25 mouse cellular contexts compared by ENCODE assay signal in the genomic region with DNA sequence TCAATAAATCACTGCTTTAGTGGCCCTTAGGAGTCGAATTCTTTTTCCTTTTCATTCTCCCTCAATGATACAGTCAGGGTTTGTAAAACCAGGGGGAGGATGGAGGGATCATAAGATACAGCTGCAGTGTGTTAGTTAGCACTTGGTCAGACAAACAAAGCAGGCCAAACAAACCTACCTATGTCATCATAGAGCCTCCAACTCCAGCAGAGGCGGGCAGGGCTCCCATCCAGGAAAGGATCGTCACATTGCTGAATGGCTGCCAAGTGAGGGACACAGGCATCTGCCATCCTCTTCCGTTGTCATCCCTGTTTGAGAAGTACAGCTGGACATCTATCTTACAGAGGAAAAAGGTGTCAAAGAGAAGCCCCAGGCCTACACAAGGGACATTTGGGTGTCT. TPM values are rescaled to one million over a fixed set of nuclear protein-coding genes. Genes with fewer than 3 reads are reported as not detected.
DNase-seq lines count a peak whose midpoint lies in the region; ATAC-seq and TF ChIP-seq lines count a peak whose summit lies in the region.
"Had no signal": no experiment of that assay in that cellular context is flagged by ENCODE, and none has a peak within 500 bp of the region (broad histone marks: within the 10 kb centered on the region; RNA-seq: fewer than 3 reads in every experiment).

No protein-coding gene starts in this region.

- no peaks in the 10 kb centered on the region for H3K9me3 ChIP-seq in liver, postnatal 0 days (ENCODE audit: low read length)
- H3K9me3 ChIP-seq in liver, embryonic 12.5 days (replicated peaks), result no peaks in the 10 kb centered on the region
- H3K9me3 ChIP-seq in lung, embryonic 16.5 days (ENCODE audit: control insufficient read depth, low read length), result no peaks in the 10 kb centered on the region
- H3K9me3 ChIP-seq in neural tube, embryonic 15.5 days (replicated peaks), result no peaks in the 10 kb centered on the region
- H3K9me3 ChIP-seq: forebrain, embryonic 13.5 days; heart, embryonic 15.5 days; hindbrain, embryonic 15.5 days; intestine, embryonic 15.5 days; limb, embryonic 13.5 days; midbrain, embryonic 12.5 days had no signal

- H3K4me2 ChIP-seq in liver, postnatal 0 days (ENCODE audit: low read depth, low read length), result no peak overlapping the region
- H3K4me2 ChIP-seq in liver, embryonic 12.5 days, result no peak overlapping the region
- no peak overlapping the region for H3K4me2 ChIP-seq in lung, embryonic 16.5 days (ENCODE audit: low read depth, low read length)
- no peak overlapping the region for H3K4me2 ChIP-seq in neural tube, embryonic 15.5 days
- H3K4me2 ChIP-seq: forebrain, embryonic 13.5 days; heart, embryonic 15.5 days; hindbrain, embryonic 15.5 days; intestine, embryonic 15.5 days; limb, embryonic 13.5 days; midbrain, embryonic 12.5 days had no signal

- no peaks in the 10 kb centered on the region for H3K27me3 ChIP-seq in liver, postnatal 0 days (ENCODE audit: insufficient read depth, low read length)
- no peaks in the 10 kb centered on the region for H3K27me3 ChIP-seq in liver, embryonic 12.5 days (replicated peaks)
- no peaks in the 10 kb centered on the region for H3K27me3 ChIP-seq in lung, embryonic 16.5 days (ENCODE audit: control insufficient read depth, insufficient read depth, low read depth, low read length)
- no peaks in the 10 kb centered on the region for H3K27me3 ChIP-seq in neural tube, embryonic 15.5 days (replicated peaks)
- H3K27me3 ChIP-seq: CH12.LX; forebrain, embryonic 13.5 days; heart, embryonic 15.5 days; hindbrain, embryonic 15.5 days; intestine, embryonic 15.5 days; midbrain, embryonic 12.5 days had no signal

- DNase-seq in cerebellum, postnatal 14 days, result peak; percentile 56 to 74
- DNase-seq in cerebellum, adult 8-10 months, result no peak
- peak; percentile 70 for DNase-seq in liver, postnatal 0 days
- DNase-seq: adrenal gland, postnatal 25 days; cerebellum, adult 11 months; gastrocnemius, adult 2 months; heart, postnatal 4 days; kidney, adult 9 months; layer of hippocampus, postnatal 36 days; right cerebral cortex, postnatal 14 days; spleen, adult 18-20 months had no signal

- ATAC-seq in liver, postnatal 0 days, result peak; percentile 81
- ATAC-seq in liver, embryonic 12.5 days, result no peak
- peak; percentile 68 for ATAC-seq in lung, embryonic 16.5 days (ENCODE audit: low read depth)
- ATAC-seq in CD4-positive, CD25-positive, alpha-beta regulatory T cell, adult 4 months, result no peak
- no peak for ATAC-seq in neural tube, embryonic 15.5 days (ENCODE audit: low FRiP score)
- ATAC-seq: forebrain, embryonic 13.5 days; intestine, embryonic 15.5 days had no signal

- H3K4me3 ChIP-seq in liver, postnatal 0 days (ENCODE audit: low read depth, low read length), result no peak overlapping the region
- H3K4me3 ChIP-seq in liver, embryonic 12.5 days, result no peak overlapping the region
- no peak overlapping the region for H3K4me3 ChIP-seq in lung, embryonic 16.5 days (ENCODE audit: low read length)
- no peak overlapping the region for H3K4me3 ChIP-seq in neural tube, embryonic 15.5 days (replicated peaks)
- H3K4me3 ChIP-seq: forebrain, embryonic 13.5 days; gastrocnemius, adult 2 months; heart, embryonic 15.5 days; hindbrain, embryonic 15.5 days; intestine, embryonic 15.5 days; layer of hippocampus, adult 2 months; limb, embryonic 13.5 days; midbrain, embryonic 12.5 days had no signal

- no peak overlapping the region for H3K27ac ChIP-seq in liver, postnatal 0 days (ENCODE audit: low read depth)
- H3K27ac ChIP-seq in liver, embryonic 12.5 days, result no peak overlapping the region
- H3K27ac ChIP-seq in lung, embryonic 16.5 days (ENCODE audit: low read length), result no peak overlapping the region
- H3K27ac ChIP-seq in neural tube, embryonic 15.5 days (replicated peaks), result no peak overlapping the region
- H3K27ac ChIP-seq: forebrain, embryonic 13.5 days; gastrocnemius, adult 2 months; heart, embryonic 15.5 days; hindbrain, embryonic 15.5 days; intestine, embryonic 15.5 days; layer of hippocampus, adult 2 months; limb, embryonic 13.5 days; liver, embryonic 14.5 days; midbrain, embryonic 12.5 days had no signal

- no peak overlapping the region for H3K9ac ChIP-seq in liver, postnatal 0 days (replicated peaks)
- no peak overlapping the region for H3K9ac ChIP-seq in liver, embryonic 12.5 days
- no peak overlapping the region for H3K9ac ChIP-seq in lung, embryonic 16.5 days (ENCODE audit: low read length)
- no peak overlapping the region for H3K9ac ChIP-seq in neural tube, embryonic 15.5 days (replicated peaks)
- H3K9ac ChIP-seq: forebrain, embryonic 13.5 days; heart, embryonic 15.5 days; hindbrain, embryonic 15.5 days; intestine, embryonic 15.5 days; limb, embryonic 13.5 days; liver, embryonic 14.5 days; midbrain, embryonic 12.5 days had no signal

- TF ChIP-seq EP300 in liver, postnatal 0 days (IDR thresholded peaks at IDR 0.05; ENCODE audit: low read depth), result no peak

- TF ChIP-seq CTCF in liver, postnatal 0 days (IDR thresholded peaks at IDR 0.05; ENCODE audit: low read depth), result no peak

- H3K36me3 ChIP-seq in liver, postnatal 0 days (replicated peaks; ENCODE audit: insufficient read depth, low read length), result no peaks in the 10 kb centered on the region
- H3K36me3 ChIP-seq in liver, embryonic 12.5 days, result no peaks in the 10 kb centered on the region
- no peaks in the 10 kb centered on the region for H3K36me3 ChIP-seq in lung, embryonic 16.5 days (ENCODE audit: control insufficient read depth, insufficient read depth, low read length)
- H3K36me3 ChIP-seq in neural tube, embryonic 15.5 days, result no peaks in the 10 kb centered on the region
- H3K36me3 ChIP-seq: G1E; heart, embryonic 15.5 days; hindbrain, embryonic 15.5 days; intestine, embryonic 15.5 days; limb, embryonic 13.5 days; midbrain, embryonic 12.5 days had no signal

- no peaks in the 10 kb centered on the region for H3K4me1 ChIP-seq in liver, postnatal 0 days (ENCODE audit: insufficient read depth)
- no peaks in the 10 kb centered on the region for H3K4me1 ChIP-seq in liver, embryonic 12.5 days
- H3K4me1 ChIP-seq in lung, embryonic 16.5 days (replicated peaks; ENCODE audit: control insufficient read depth, insufficient read depth, low read length), result no peaks in the 10 kb centered on the region
- H3K4me1 ChIP-seq in neural tube, embryonic 15.5 days, result peaks cover 11% of the 10 kb centered on the region
- H3K4me1 ChIP-seq: forebrain, embryonic 13.5 days; heart, embryonic 15.5 days; hindbrain, embryonic 15.5 days; midbrain, embryonic 12.5 days had no signal

- 55% methylated on average over 4 of the region's 4 CpGs for WGBS in liver, postnatal 0 days (ENCODE audit: insufficient replicate concordance)
- WGBS in liver, embryonic 12.5 days (ENCODE audit: insufficient replicate concordance), result 67% methylated on average over 4 of the region's 4 CpGs
- WGBS in lung, embryonic 16.5 days, result 33% methylated on average over 4 of the region's 4 CpGs
- WGBS in neural tube, embryonic 15.5 days, result 45% methylated on average over 4 of the region's 4 CpGs

RNA-seq across cellular contexts. Expression of a gene that starts 9.2 kb away (rescaled TPM):
- 19.5 and 23.0 TPM in 2 replicates for polyA plus RNA-seq in liver, postnatal 0 days (2015; fragmentation: Nextera tagmentation; extraction: Ambion mirVana)
- polyA plus RNA-seq in liver, embryonic 12.5 days (2016; fragmentation: Nextera tagmentation; extraction: Ambion mirVana), result 1.9 and 2.0 TPM in 2 replicates
- 0.97 and 1.4 TPM in 2 replicates for polyA plus RNA-seq in lung, embryonic 16.5 days (2015; fragmentation: Nextera tagmentation; extraction: Ambion mirVana)
- polyA plus RNA-seq in CD4-positive, CD25-positive, alpha-beta regulatory T cell, adult 4 months (2017; shearing (Covaris generic)), result not detected
- polyA plus RNA-seq in neural tube, embryonic 15.5 days (2015; fragmentation: Nextera tagmentation; extraction: Ambion mirVana), result 2.9 and 3.0 TPM in 2 replicates
- polyA plus RNA-seq: G1E had no signal

Comparison
In these comparisons a context has a peak if more than half of its experiments do, and no peak if none do; other contexts are left out.
1. ATAC-seq: peak in liver, postnatal 0 days (single experiment) and lung, embryonic 16.5 days (single experiment); none in liver, embryonic 12.5 days (single experiment), CD4-positive, CD25-positive, alpha-beta regulatory T cell, adult 4 months (single experiment) and neural tube, embryonic 15.5 days (single experiment).